Mouse (Mus musculus) G1E (cell line): ENCODE data around the gene Plbd1. TPM values are rescaled to one million over a fixed set of nuclear protein-coding genes. Genes with fewer than 3 reads are reported as not detected.

ENCODE experiments used
- ATAC-seq: 2 replicates; pipeline ENCODE4 v1.8.0; 2016; ENCODE audit warnings: mild to moderate bottlenecking; ENCODE audit not compliant: insufficient number of reproducible peaks, poor library complexity, low FRiP score, severe bottlenecking; ENCODE audit errors: extremely low read depth
- DNase-seq: peaks from one replicate; pipeline ENCODE4 v3.0.0; 2012; ENCODE audit warnings: low spot score
- H3K27me3 ChIP-seq: 2 replicates; pipeline ENCODE4 v1.6.1; 2012; ENCODE audit warnings: mild to moderate bottlenecking, low read length, inconsistent platforms; ENCODE audit not compliant: insufficient read depth
- H3K36me3 ChIP-seq: replicated peaks from 2 replicates; pipeline ENCODE3; 2012; ENCODE audit warnings: mild to moderate bottlenecking, inconsistent platforms
- H3K4me1 ChIP-seq: 2 replicates; pipeline ENCODE4 v1.6.1; 2012; ENCODE audit warnings: low read depth, low read length, inconsistent platforms, mixed read lengths; ENCODE audit not compliant: insufficient read depth
- H3K4me3 ChIP-seq: 2 replicates; pipeline ENCODE4 v1.5.1; 2012; ENCODE audit warnings: low read depth, mild to moderate bottlenecking, inconsistent platforms, low read length, moderate library complexity, mixed read lengths
- H3K9me3 ChIP-seq: replicated peaks from 2 replicates; pipeline ENCODE4 v1.6.1; 2012; ENCODE audit warnings: inconsistent platforms
- CTCF ChIP-seq: IDR thresholded peaks from 2 replicates; pipeline ENCODE4 v1.5.1; 2012; ENCODE audit warnings: low read depth, low read length, inconsistent platforms, mixed read lengths
- GATA1 ChIP-seq: IDR thresholded peaks from 2 replicates; pipeline ENCODE4 v1.6.1; 2012; ENCODE audit warnings: borderline replicate concordance, low read length, inconsistent platforms, mixed read lengths
- GATA2 ChIP-seq: IDR thresholded peaks from 2 replicates; pipeline ENCODE4 v1.6.1; 2012; ENCODE audit warnings: low read depth, low read length, inconsistent platforms, borderline replicate concordance
- POLR2AphosphoS5 ChIP-seq: IDR thresholded peaks from 2 replicates; pipeline ENCODE4 v1.6.1; 2012; ENCODE audit warnings: low read depth, low read length, inconsistent platforms; ENCODE audit not compliant: insufficient replicate concordance
- TAL1 ChIP-seq: conservative IDR thresholded peaks from 2 replicates; pipeline ENCODE4 v1.6.1; 2012; ENCODE audit warnings: low read depth, low read length, inconsistent platforms, mixed read lengths
- polyA plus RNA-seq: library from polyadenylated mRNA; stranded (reverse); fragments of >175 nt; gene quantifications from 2 replicates; pipeline ENCODE4 v1.2.3, GENCODE M21; 2012
- total RNA-seq, 2 experiments: library from RNA; stranded (forward) in 1 of 2; stranded (reverse) in 1 of 2; fragments of 200-1000 nt in 1 of 2; fragments of >200 nt in 1 of 2; fragmentation: Nextera tagmentation in 1 of 2; gene quantifications; 2 replicates each; pipeline ENCODE4 v1.2.3; 2014 to 2017

The Plbd1 gene
- total and polyA plus RNA-seq, 3 experiments, result not detected

- ATAC-seq, result no peak
- no peak overlapping the region for H3K4me3 ChIP-seq
- H3K4me1 ChIP-seq, result no peaks in the 10 kb centered on the region
- TF ChIP-seq POLR2AphosphoS5, result no peak
- TF ChIP-seq TAL1, result no peak
- TF ChIP-seq GATA1, result no peak
- TF ChIP-seq CTCF, result no peak
- 0 out of 2 replicates have a peak, but pooled peaks cover 3% of the 10 kb centered on the region for H3K9me3 ChIP-seq
- no peaks in the 10 kb centered on the region for H3K36me3 ChIP-seq
- no peaks in the 10 kb centered on the region for H3K27me3 ChIP-seq
- DNase-seq, result no peak
Measured at GRCm38 (mm10) chr6:136669274-136669673, 7.5 kb upstream of the Plbd1 start.

GRCm38 (mm10) chr6:136668266-136668986 lies 6.7 kb upstream of the Plbd1 start:
- DNase-seq (no peak), ATAC-seq (no peak)
- Histone ChIP-seq H3K4me1 (no peaks in the 10 kb centered on the region), H3K9me3 (0 out of 2 replicates have a peak, but pooled peaks cover 3% of the 10 kb centered on the region), H3K36me3 (no peaks in the 10 kb centered on the region), H3K27me3 (no peaks in the 10 kb centered on the region), H3K4me3 (no peak overlapping the region)
- TF ChIP-seq GATA1 (no peak), POLR2AphosphoS5 (no peak)

GRCm38 (mm10) chr6:136662063-136662462 lies 335 bp upstream of the Plbd1 start:
- DNase-seq (no peak), ATAC-seq (no peak)
- H3K4me1 ChIP-seq, result no peaks in the 10 kb centered on the region
- no peak overlapping the region for H3K4me3 ChIP-seq
- H3K27me3 ChIP-seq, result no peaks in the 10 kb centered on the region
- no peaks in the 10 kb centered on the region for H3K36me3 ChIP-seq
- peaks cover 17% of the 10 kb centered on the region for H3K9me3 ChIP-seq
- TF ChIP-seq TAL1 (no peak), POLR2AphosphoS5 (no peak), CTCF (no peak), GATA1 (no peak), GATA2 (no peak)

GRCm38 (mm10) chr6:136660831-136661705 lies 660 bp downstream of the Plbd1 start:
- DNase-seq (no peak), ATAC-seq (no peak)
- Histone ChIP-seq H3K9me3 (peaks cover 14% of the 10 kb centered on the region), H3K27me3 (no peaks in the 10 kb centered on the region), H3K4me1 (no peaks in the 10 kb centered on the region), H3K4me3 (no peak overlapping the region), H3K36me3 (no peaks in the 10 kb centered on the region)
- no peak for TF ChIP-seq GATA2
- TF ChIP-seq POLR2AphosphoS5, result no peak
- no peak for TF ChIP-seq TAL1
- TF ChIP-seq GATA1, result no peak
- no peak for TF ChIP-seq CTCF

GRCm38 (mm10) chr6:136659226-136659625 lies 2.5 kb downstream of the Plbd1 start:
- no peaks in the 10 kb centered on the region for H3K4me1 ChIP-seq
- H3K36me3 ChIP-seq, result no peaks in the 10 kb centered on the region
- peaks cover 14% of the 10 kb centered on the region for H3K9me3 ChIP-seq
- ATAC-seq (no peak), DNase-seq (no peak)
- no peak overlapping the region for H3K4me3 ChIP-seq
- H3K27me3 ChIP-seq, result no peaks in the 10 kb centered on the region
- TF ChIP-seq CTCF (no peak), POLR2AphosphoS5 (no peak), GATA2 (no peak), TAL1 (no peak), GATA1 (no peak)

GRCm38 (mm10) chr6:136658303-136658702 lies 3.4 kb downstream of the Plbd1 start:
- no peak for TF ChIP-seq GATA1
- TF ChIP-seq POLR2AphosphoS5, result no peak
- TF ChIP-seq GATA2, result no peak
- no peak for TF ChIP-seq CTCF
- no peak for TF ChIP-seq TAL1
- Histone ChIP-seq H3K36me3 (no peaks in the 10 kb centered on the region), H3K4me3 (no peak overlapping the region), H3K4me1 (no peaks in the 10 kb centered on the region), H3K27me3 (no peaks in the 10 kb centered on the region), H3K9me3 (peaks cover 14% of the 10 kb centered on the region)
- no peak for ATAC-seq
- no peak for DNase-seq
